Mouse (Mus musculus) spleen, postnatal 10 days (tissue): ENCODE data around the gene Sppl2c.

Experiments
- DNase-seq, 2 experiments: peaks; one replicate each; pipeline ENCODE4 v3.0.0; 2021 to 2022; ENCODE audit warnings: low spot score in 2 of 2

Gene Sppl2c

GRCm38 (mm10) chr11:104237958-104238747, 52.0 kb downstream of the Sppl2c start:
- no peak for DNase-seq
